Mouse (Mus musculus): ENCODE data around the gene Brox.

DNA sequence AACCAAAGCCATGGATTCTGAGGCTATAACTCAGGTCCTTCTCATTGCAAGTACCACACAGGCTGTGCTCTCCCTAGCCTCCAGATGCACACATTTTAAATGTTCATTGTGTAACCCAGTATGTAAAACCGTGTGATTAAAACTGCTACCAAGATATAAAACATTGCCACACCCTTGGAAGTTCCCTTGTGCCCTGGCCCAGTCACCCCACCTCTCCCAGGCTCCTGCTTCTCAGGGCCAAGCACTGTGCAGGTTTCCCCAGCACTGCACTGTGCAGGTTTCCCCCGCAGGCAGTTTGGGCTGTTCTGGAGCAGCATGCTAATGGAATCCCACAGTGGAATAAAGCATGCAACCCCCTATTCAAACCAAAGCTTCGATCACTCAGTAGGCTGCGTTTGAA is 46.5 kb downstream of the Brox start:
- TF ChIP-seq ZNF384 (IDR thresholded peaks at IDR 0.05; ENCODE audit: low read depth, low read length), result no peak
- no peak for TF ChIP-seq ZC3H11A (IDR thresholded peaks at IDR 0.05; ENCODE audit: borderline replicate concordance, low read depth, low read length)
- TF ChIP-seq MAFK (IDR thresholded peaks at IDR 0.05; ENCODE audit: insufficient read depth, low read depth, low read length), result no peak
- TF ChIP-seq CHD2 (IDR thresholded peaks at IDR 0.05; ENCODE audit: low read depth, low read length), result no peak

All from ES-E14 (cell line).